Mouse (Mus musculus): Measurements from ENCODE around the gene Ubb. TPM values are rescaled to one million over a fixed set of nuclear protein-coding genes. Genes with fewer than 3 reads are reported as not detected.

The Ubb gene
- polyA plus RNA-seq, 1 experiment from 2014 or later = 4,809 TPM

DNA sequence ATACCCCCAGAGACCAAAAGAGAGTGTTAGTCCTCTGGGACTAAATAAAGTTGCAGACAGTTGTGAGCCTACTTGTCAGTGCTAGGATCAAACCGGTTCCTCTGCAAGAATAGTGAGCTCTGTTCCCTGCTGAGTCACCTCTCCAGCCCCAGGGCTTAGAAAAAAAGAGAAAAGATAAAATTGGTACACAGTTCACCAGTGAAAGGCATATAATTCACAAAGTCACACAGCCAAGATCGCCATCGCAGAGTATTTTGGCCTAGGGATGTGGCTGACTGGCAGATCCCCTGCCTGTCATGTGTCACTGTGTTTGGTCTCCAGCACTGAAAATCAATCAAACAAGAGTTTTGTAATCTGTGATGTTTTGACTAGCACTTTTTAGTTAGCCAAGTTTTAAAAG is 17.3 kb downstream of the Ubb start:
- 70% methylated on average over 3 of the region's 3 CpGs for WGBS
- no peaks in the 10 kb centered on the region for H3K36me3 ChIP-seq (ENCODE audit: control insufficient read depth, insufficient read depth, low read length)
- H3K27me3 ChIP-seq (ENCODE audit: control insufficient read depth, insufficient read depth, low read depth, low read length) = no peaks in the 10 kb centered on the region
- no peak overlapping the region for H3K27ac ChIP-seq (ENCODE audit: low read length)
- no peak for ATAC-seq
- no peak overlapping the region for H3K4me3 ChIP-seq (ENCODE audit: low read depth, low read length)
- no peak overlapping the region for H3K4me2 ChIP-seq (ENCODE audit: low read length)
- H3K9me3 ChIP-seq (replicated peaks; ENCODE audit: control insufficient read depth, low read length, poor library complexity, severe bottlenecking) = no peaks in the 10 kb centered on the region
- H3K9ac ChIP-seq (ENCODE audit: low read depth, low read length) = no peak overlapping the region
- no peaks in the 10 kb centered on the region for H3K4me1 ChIP-seq (ENCODE audit: control insufficient read depth, insufficient read depth, low read length)

DNA sequence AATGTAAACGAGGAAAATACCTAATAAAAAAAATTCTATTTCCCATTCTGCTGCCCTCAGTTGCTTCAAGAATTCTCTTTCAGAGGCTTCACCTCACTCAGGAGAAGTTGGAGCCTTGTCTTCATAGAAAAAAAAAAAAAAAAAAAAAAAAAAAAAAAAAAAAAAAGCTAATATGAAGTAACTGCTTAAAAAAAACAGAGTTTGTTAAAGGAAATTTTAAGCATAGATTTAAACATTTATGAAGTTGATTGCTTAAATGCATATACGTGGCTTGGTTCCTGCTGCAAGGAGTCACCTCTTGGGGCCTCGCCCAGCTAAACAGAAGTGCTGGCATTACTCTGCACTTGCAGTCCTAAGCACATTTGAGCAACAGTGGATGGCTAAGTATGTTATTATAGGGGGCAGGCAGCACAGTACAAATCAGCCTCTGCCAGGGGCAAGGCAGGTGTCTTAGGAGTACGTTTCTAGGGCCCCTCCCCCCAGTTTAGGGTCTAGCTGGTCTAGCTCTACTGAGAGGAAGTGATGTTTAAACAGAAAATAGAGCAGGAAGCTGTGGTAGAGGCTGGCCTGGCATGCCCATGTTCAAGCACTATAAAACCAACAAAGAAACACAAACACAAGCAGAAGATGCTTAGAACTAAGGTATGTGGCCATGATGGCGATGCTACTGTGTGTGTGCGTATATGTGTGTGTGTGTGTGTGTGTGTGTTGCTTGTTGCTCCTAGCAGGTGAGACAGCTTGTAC is 23.2 kb downstream of the Ubb start, which contains the start of gene Trpv2:
Gene Trpv2, plus strand, starts transcription at position 528 of the 744 bp plus-strand sequence.
- no peaks in the 10 kb centered on the region for H3K27me3 ChIP-seq (ENCODE audit: control insufficient read depth, insufficient read depth, low read depth, low read length)
- no peaks in the 10 kb centered on the region for H3K36me3 ChIP-seq (ENCODE audit: control insufficient read depth, insufficient read depth, low read length)
- peak within 1 kb of the TSS; percentile 96 for H3K4me2 ChIP-seq (ENCODE audit: low read length)
- ATAC-seq = no peak
- peak within 1 kb of the TSS; percentile 70 for H3K4me3 ChIP-seq (ENCODE audit: low read depth, low read length)
- H3K4me1 ChIP-seq (ENCODE audit: control insufficient read depth, insufficient read depth, low read length) = peaks cover 6% of the 10 kb centered on the region
- peak within 1 kb of the TSS; percentile 85 for H3K27ac ChIP-seq (ENCODE audit: low read length)
- peak within 1 kb of the TSS; percentile 84 for H3K9ac ChIP-seq (ENCODE audit: low read depth, low read length)
- WGBS = 78% methylated on average over 6 of the region's 6 CpGs
- H3K9me3 ChIP-seq (replicated peaks; ENCODE audit: control insufficient read depth, low read length, poor library complexity, severe bottlenecking) = no peaks in the 10 kb centered on the region

DNA sequence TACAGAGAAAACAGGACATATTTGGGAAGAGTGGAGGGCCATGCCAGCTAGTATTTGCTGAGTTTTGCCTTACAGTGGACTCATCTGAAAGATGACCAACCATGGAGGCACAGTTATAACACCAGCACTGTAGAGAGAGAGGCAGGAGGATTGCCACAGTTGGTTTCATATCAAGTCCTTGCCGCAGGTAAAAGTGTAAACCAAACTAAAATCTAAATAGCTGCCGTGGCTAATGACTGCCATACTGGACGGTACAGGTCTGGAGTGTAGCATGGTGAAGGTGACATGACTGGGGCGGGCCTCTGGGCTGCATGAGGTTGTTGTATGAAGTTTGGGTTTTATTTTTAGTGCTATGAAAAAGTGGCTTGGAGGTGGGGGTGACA is 23.7 kb downstream of the Ubb start:
- Histone ChIP-seq H3K9ac (ENCODE audit: low read depth, low read length) (no peak overlapping the region), H3K9me3 (replicated peaks; ENCODE audit: control insufficient read depth, low read length, poor library complexity, severe bottlenecking) (no peaks in the 10 kb centered on the region), H3K27ac (ENCODE audit: low read length) (no peak overlapping the region), H3K27me3 (ENCODE audit: control insufficient read depth, insufficient read depth, low read depth, low read length) (no peaks in the 10 kb centered on the region), H3K4me3 (ENCODE audit: low read depth, low read length) (no peak overlapping the region), H3K4me1 (ENCODE audit: control insufficient read depth, insufficient read depth, low read length) (peaks cover 6% of the 10 kb centered on the region), H3K4me2 (ENCODE audit: low read length) (no peak overlapping the region), H3K36me3 (ENCODE audit: control insufficient read depth, insufficient read depth, low read length) (0 out of 2 replicates have a peak, but pooled peaks cover 2% of the 10 kb centered on the region)
- 83% methylated on average over 4 of the region's 4 CpGs for WGBS
- 0 out of 2 replicates have a peak, but pooled peaks have one; percentile 27 for ATAC-seq

DNA sequence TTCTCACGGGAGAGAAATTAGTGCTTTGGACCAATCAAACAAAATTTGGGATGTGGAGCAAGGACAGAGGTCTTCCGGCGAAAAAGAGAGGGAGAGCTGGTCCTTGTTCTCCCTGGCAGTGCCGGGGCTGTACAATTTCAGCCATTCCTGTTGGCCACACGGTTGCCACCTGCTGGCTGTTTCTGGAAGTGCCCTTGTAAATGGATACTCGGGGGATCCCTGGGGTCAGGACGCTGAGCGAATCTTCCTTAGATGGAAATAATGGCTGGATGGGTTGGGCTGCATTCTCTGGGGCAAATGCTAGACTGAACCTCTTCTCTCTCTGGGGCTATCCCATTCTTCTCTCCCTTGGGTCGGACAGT is 24.3 kb downstream of the Ubb start:
- H3K4me1 ChIP-seq (ENCODE audit: control insufficient read depth, insufficient read depth, low read length) = peaks cover 6% of the 10 kb centered on the region
- ATAC-seq = peak; percentile 89
- 1% methylated on average over 9 of the region's 9 CpGs for WGBS
- peak overlapping the region; percentile 96 for H3K4me2 ChIP-seq (ENCODE audit: low read length)
- peak overlapping the region; percentile 84 for H3K9ac ChIP-seq (ENCODE audit: low read depth, low read length)
- H3K9me3 ChIP-seq (replicated peaks; ENCODE audit: control insufficient read depth, low read length, poor library complexity, severe bottlenecking) = no peaks in the 10 kb centered on the region
- H3K27ac ChIP-seq (ENCODE audit: low read length) = peak overlapping the region; percentile 85
- peak overlapping the region; percentile 70 for H3K4me3 ChIP-seq (ENCODE audit: low read depth, low read length)
- H3K36me3 ChIP-seq (ENCODE audit: control insufficient read depth, insufficient read depth, low read length) = 0 out of 2 replicates have a peak, but pooled peaks cover 2% of the 10 kb centered on the region
- H3K27me3 ChIP-seq (ENCODE audit: control insufficient read depth, insufficient read depth, low read depth, low read length) = no peaks in the 10 kb centered on the region

DNA sequence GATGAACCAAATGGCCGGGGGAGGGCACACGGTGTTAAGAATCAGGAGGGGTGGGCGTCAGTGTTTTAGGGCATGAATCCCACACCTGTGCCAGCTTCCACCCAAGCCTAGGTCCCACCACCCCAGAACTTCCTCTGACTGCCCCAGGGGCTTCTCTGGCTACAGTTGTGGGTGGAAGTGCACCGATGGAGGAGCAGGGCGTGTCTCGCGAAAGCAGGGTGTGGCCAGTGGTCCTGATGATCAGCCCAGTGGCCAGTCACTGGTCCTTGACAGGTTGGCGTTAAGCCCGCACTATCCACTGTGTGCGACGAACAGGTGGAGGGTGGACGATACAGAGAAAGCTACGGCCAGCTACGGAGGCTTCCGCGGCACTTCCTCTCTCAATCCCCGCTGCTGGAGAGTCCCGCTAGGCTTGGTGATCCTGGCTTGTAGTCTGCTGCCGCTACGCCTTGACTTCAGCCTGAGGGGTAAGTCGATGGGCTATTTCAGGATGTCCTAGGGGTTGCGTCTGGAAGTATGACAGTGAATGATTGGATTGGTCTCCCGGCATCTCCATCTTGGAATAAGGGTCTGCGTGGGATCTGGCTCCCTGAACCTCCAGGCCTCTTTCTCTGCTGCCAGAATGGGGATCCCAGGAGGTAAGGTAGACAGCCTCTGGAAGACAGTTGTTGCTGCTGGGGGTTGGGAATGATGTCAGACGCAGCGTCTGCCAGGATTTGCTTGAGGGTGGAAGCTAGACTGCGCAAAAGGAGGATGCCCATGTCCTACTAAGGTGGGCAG is 24.9 kb downstream of the Ubb start:
- WGBS = 4% methylated on average over 27 of the region's 27 CpGs
- Histone ChIP-seq H3K27me3 (ENCODE audit: control insufficient read depth, insufficient read depth, low read depth, low read length) (no peaks in the 10 kb centered on the region), H3K9ac (ENCODE audit: low read depth, low read length) (peak overlapping the region; percentile 84), H3K4me2 (ENCODE audit: low read length) (peak overlapping the region; percentile 96), H3K36me3 (ENCODE audit: control insufficient read depth, insufficient read depth, low read length) (0 out of 2 replicates have a peak, but pooled peaks cover 2% of the 10 kb centered on the region), H3K27ac (ENCODE audit: low read length) (peak overlapping the region; percentile 85), H3K9me3 (replicated peaks; ENCODE audit: control insufficient read depth, low read length, poor library complexity, severe bottlenecking) (no peaks in the 10 kb centered on the region), H3K4me1 (ENCODE audit: control insufficient read depth, insufficient read depth, low read length) (peaks cover 6% of the 10 kb centered on the region), H3K4me3 (ENCODE audit: low read depth, low read length) (peak overlapping the region; percentile 70)
- peak; percentile 78 for ATAC-seq

DNA sequence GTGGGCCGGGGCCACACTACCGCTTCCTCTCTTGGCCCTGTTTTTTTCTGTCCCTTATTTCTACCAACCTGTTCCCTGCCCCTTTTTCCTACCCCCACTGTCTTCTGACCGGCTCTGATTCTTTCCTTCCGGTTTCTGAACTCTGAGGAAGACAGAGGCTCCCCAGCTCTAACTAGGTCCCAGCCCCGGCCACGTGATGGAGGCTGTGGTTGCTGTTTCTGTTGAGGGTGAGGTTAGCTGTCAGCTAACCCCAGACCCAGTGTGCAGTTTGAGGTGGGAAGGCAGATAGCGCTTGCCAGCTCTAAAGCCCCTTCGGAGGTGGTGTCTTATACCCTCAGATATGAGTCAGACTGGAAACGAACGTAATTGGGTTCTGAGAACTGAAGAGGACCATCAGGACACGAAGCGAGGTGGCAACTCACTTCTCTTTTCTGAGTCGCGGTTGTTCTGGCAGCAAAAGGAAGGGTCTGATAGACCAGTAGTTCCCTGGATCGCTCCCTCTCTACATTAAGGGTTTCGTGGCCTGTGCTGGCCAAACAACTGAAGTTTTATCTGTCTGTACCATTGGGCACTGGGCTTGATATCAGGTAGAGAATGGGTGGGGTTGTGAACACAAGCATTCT is 25.7 kb downstream of the Ubb start:
- 59% methylated on average over 16 of the region's 16 CpGs for WGBS
- Histone ChIP-seq H3K4me1 (ENCODE audit: control insufficient read depth, insufficient read depth, low read length) (peaks cover 6% of the 10 kb centered on the region), H3K9me3 (replicated peaks; ENCODE audit: control insufficient read depth, low read length, poor library complexity, severe bottlenecking) (no peaks in the 10 kb centered on the region), H3K4me2 (ENCODE audit: low read length) (peak overlapping the region; percentile 96), H3K36me3 (ENCODE audit: control insufficient read depth, insufficient read depth, low read length) (peaks cover 6% of the 10 kb centered on the region; the same call in 1 of the 2 replicates), H3K9ac (ENCODE audit: low read depth, low read length) (peak overlapping the region; percentile 84), H3K4me3 (ENCODE audit: low read depth, low read length) (peak overlapping the region; percentile 70), H3K27ac (ENCODE audit: low read length) (peak overlapping the region; percentile 85), H3K27me3 (ENCODE audit: control insufficient read depth, insufficient read depth, low read depth, low read length) (no peaks in the 10 kb centered on the region)
- ATAC-seq = no peak

DNA sequence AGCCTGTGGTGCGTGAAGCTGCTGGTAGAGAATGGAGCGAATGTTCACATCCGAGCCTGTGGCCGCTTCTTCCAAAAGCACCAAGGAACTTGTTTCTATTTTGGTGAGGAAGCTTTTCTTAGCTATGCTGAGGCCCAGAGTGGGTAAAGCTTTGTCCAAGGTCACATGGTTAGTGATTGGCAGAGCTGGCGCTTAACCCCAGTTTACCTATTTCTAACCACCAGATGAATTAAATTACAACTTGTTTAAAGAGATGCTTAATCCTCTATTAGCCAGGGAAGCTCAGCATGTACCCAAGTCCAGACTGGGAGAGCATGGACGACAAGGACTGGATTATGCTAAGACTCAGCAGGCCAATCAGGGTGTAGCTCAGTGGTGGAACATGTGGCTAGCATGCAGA is 32.1 kb downstream of the Ubb start:
- Histone ChIP-seq H3K4me1 (ENCODE audit: control insufficient read depth, insufficient read depth, low read length) (no peaks in the 10 kb centered on the region), H3K27me3 (ENCODE audit: control insufficient read depth, insufficient read depth, low read depth, low read length) (no peaks in the 10 kb centered on the region), H3K4me3 (ENCODE audit: low read depth, low read length) (no peak overlapping the region), H3K36me3 (ENCODE audit: control insufficient read depth, insufficient read depth, low read length) (peaks cover 20% of the 10 kb centered on the region), H3K9ac (ENCODE audit: low read depth, low read length) (no peak overlapping the region), H3K4me2 (ENCODE audit: low read length) (no peak overlapping the region), H3K27ac (ENCODE audit: low read length) (no peak overlapping the region), H3K9me3 (replicated peaks; ENCODE audit: control insufficient read depth, low read length, poor library complexity, severe bottlenecking) (no peaks in the 10 kb centered on the region)
- 48% methylated on average over 6 of the region's 6 CpGs for WGBS
- ATAC-seq = no peak

DNA sequence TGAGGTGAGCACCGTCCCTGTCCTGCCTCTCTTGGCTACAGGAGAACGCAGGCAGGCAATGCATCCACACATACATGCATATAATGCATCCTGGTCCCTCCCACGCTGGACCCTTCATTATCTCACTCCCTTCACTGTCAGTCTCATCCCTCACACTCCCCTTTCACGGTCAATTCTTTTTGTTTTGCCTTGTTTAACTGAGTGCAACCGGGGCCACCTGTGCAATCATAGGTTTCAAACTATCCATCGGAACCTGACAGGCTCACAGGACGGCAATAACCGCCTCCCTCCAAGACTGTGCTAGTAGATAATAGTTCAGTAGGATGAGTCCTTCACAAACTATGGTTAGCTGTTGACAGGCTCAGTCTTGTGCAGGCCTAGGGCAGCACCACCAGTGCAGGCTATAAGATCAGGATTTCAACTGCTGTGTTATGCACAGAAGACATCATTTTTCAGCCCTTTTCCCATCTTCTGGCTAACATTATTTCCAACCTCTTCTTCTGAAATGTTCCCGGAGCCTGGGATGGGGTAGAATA is 33.8 kb downstream of the Ubb start:
- no peak for ATAC-seq
- H3K27ac ChIP-seq (ENCODE audit: low read length) = no peak overlapping the region
- no peak overlapping the region for H3K9ac ChIP-seq (ENCODE audit: low read depth, low read length)
- peaks cover 18% of the 10 kb centered on the region for H3K36me3 ChIP-seq (ENCODE audit: control insufficient read depth, insufficient read depth, low read length)
- H3K4me3 ChIP-seq (ENCODE audit: low read depth, low read length) = no peak overlapping the region
- 83% methylated on average over 9 of the region's 9 CpGs for WGBS
- H3K9me3 ChIP-seq (replicated peaks; ENCODE audit: control insufficient read depth, low read length, poor library complexity, severe bottlenecking) = no peaks in the 10 kb centered on the region
- H3K4me1 ChIP-seq (ENCODE audit: control insufficient read depth, insufficient read depth, low read length) = no peaks in the 10 kb centered on the region
- no peak overlapping the region for H3K4me2 ChIP-seq (ENCODE audit: low read length)
- H3K27me3 ChIP-seq (ENCODE audit: control insufficient read depth, insufficient read depth, low read depth, low read length) = no peaks in the 10 kb centered on the region

Data from midbrain, embryonic 16.5 days (tissue).